Mouse (Mus musculus) kidney, embryonic 15.5 days (tissue): Measurements from ENCODE around the gene Rorb. TPM values are rescaled to one million over a fixed set of nuclear protein-coding genes. Genes with fewer than 3 reads are reported as not detected.
A peak's percentile ranks its signal among the peaks of the same experiment; 100 is the strongest.

ENCODE experiments used
- ATAC-seq: fragments of 200-750 bp; cut with Nextera tagmentation; replicated peaks from 2 replicates; pipeline ENCODE4 v1.8.0; 2017; ENCODE audit warnings: moderate TSS enrichment; ENCODE audit not compliant: low FRiP score
- H3K27ac ChIP-seq: fragments of 300-500 bp; sonication (generic); 2 replicates; pipeline ENCODE4 v1.5.1; 2015; ENCODE audit warnings: mild to moderate bottlenecking, inconsistent platforms
- H3K27me3 ChIP-seq: fragments of 300-500 bp; sonication (generic); 2 replicates; pipeline ENCODE4 v1.6.1; 2015; ENCODE audit warnings: inconsistent platforms
- H3K36me3 ChIP-seq: fragments of 300-500 bp; sonication (generic); 2 replicates; pipeline ENCODE4 v1.6.1; 2015; ENCODE audit warnings: inconsistent platforms
- H3K4me1 ChIP-seq: fragments of 300-500 bp; sonication (generic); 2 replicates; pipeline ENCODE4 v1.6.1; 2015; ENCODE audit warnings: inconsistent platforms
- H3K4me2 ChIP-seq: fragments of 300-500 bp; sonication (generic); 2 replicates; pipeline ENCODE4 v1.6.1; 2015; ENCODE audit warnings: moderate library complexity, mild to moderate bottlenecking, inconsistent platforms
- H3K4me3 ChIP-seq: fragments of 300-500 bp; sonication (generic); replicated peaks from 2 replicates; pipeline ENCODE4 v1.5.1; 2015; ENCODE audit warnings: mild to moderate bottlenecking, inconsistent platforms
- H3K9ac ChIP-seq: fragments of 300-500 bp; sonication (generic); 2 replicates; pipeline ENCODE4 v1.6.1; 2015; ENCODE audit warnings: mild to moderate bottlenecking, inconsistent platforms
- H3K9me3 ChIP-seq: fragments of 300-500 bp; sonication (generic); replicated peaks from 2 replicates; pipeline ENCODE4 v1.6.1; 2016; ENCODE audit warnings: inconsistent platforms
- WGBS: fragments of 180-500 bp; shearing (Covaris S2); methylation state at CpG from one replicate; pipeline ENCODE4 v1.1.7; 2015; ENCODE audit warnings: mixed read lengths; 5-methylcytosine and 5-hydroxymethylcytosine counted together
- polyA plus RNA-seq: library from polyadenylated mRNA; unstranded; fragments of >200 nt; fragmentation: Nextera tagmentation; extraction: Ambion mirVana; gene quantifications from 2 replicates; pipeline ENCODE4 v1.2.1, GENCODE M21; 2015

Rorb gene
- polyA plus RNA-seq, 1 experiment from 2014 or later = 0.35 TPM

GRCm38 (mm10) chr19:18998966-18999365 lies 112.0 kb downstream of the Rorb start:
- no peaks in the 10 kb centered on the region for H3K4me1 ChIP-seq
- H3K27ac ChIP-seq = no peak overlapping the region
- no peak for ATAC-seq
- H3K4me3 ChIP-seq = no peak overlapping the region
- no peaks in the 10 kb centered on the region for H3K36me3 ChIP-seq
- no peak overlapping the region for H3K4me2 ChIP-seq
- WGBS = 86% methylated on average over 8 of the region's 8 CpGs
- no peak overlapping the region for H3K9ac ChIP-seq
- no peaks in the 10 kb centered on the region for H3K9me3 ChIP-seq
- no peaks in the 10 kb centered on the region for H3K27me3 ChIP-seq

GRCm38 (mm10) chr19:18997711-18998110 lies 113.3 kb downstream of the Rorb start:
- Histone ChIP-seq H3K36me3 (no peaks in the 10 kb centered on the region), H3K9ac (no peak overlapping the region), H3K4me2 (no peak overlapping the region), H3K27me3 (no peaks in the 10 kb centered on the region), H3K4me3 (no peak overlapping the region), H3K9me3 (no peaks in the 10 kb centered on the region), H3K27ac (no peak overlapping the region), H3K4me1 (no peaks in the 10 kb centered on the region)
- whole genome bisulfite sequencing = 63% methylated on average over 1 of the region's 1 CpGs
- ATAC-seq = no peak

- H3K4me3 ChIP-seq = no peak overlapping the region
- H3K27ac ChIP-seq = no peak overlapping the region
- H3K36me3 ChIP-seq = no peaks in the 10 kb centered on the region
- no peaks in the 10 kb centered on the region for H3K27me3 ChIP-seq
- H3K9me3 ChIP-seq = no peaks in the 10 kb centered on the region
- no peak overlapping the region for H3K9ac ChIP-seq
- no peak for ATAC-seq
- no peaks in the 10 kb centered on the region for H3K4me1 ChIP-seq
- 81% methylated on average over 5 of the region's 5 CpGs for WGBS
- no peak overlapping the region for H3K4me2 ChIP-seq
These were observed 131.0 kb downstream of the Rorb start for GRCm38 (mm10) chr19:18979996-18980395.

GRCm38 (mm10) chr19:18974796-18975660 lies 136.0 kb downstream of the Rorb start:
- no peaks in the 10 kb centered on the region for H3K27me3 ChIP-seq
- H3K36me3 ChIP-seq = no peaks in the 10 kb centered on the region
- H3K9me3 ChIP-seq = no peaks in the 10 kb centered on the region
- H3K27ac ChIP-seq = no peak overlapping the region
- no peak overlapping the region for H3K9ac ChIP-seq
- ATAC-seq = 0 out of 2 replicates have a peak, but pooled peaks have one; percentile 56
- H3K4me3 ChIP-seq = no peak overlapping the region
- H3K4me2 ChIP-seq = no peak overlapping the region
- H3K4me1 ChIP-seq = no peaks in the 10 kb centered on the region
- 65% methylated on average over 5 of the region's 5 CpGs for WGBS

- ATAC-seq = no peak
- Histone ChIP-seq H3K36me3 (no peaks in the 10 kb centered on the region), H3K27me3 (no peaks in the 10 kb centered on the region), H3K9ac (no peak overlapping the region), H3K4me3 (no peak overlapping the region), H3K9me3 (no peaks in the 10 kb centered on the region), H3K4me1 (no peaks in the 10 kb centered on the region), H3K4me2 (no peak overlapping the region), H3K27ac (no peak overlapping the region)
- 81% methylated on average over 8 of the region's 8 CpGs for WGBS
These were observed 141.6 kb downstream of the Rorb start for GRCm38 (mm10) chr19:18969386-18969785.

- Histone ChIP-seq H3K4me2 (no peak overlapping the region), H3K9me3 (no peaks in the 10 kb centered on the region), H3K27me3 (no peaks in the 10 kb centered on the region), H3K36me3 (no peaks in the 10 kb centered on the region), H3K27ac (no peak overlapping the region), H3K4me3 (no peak overlapping the region), H3K9ac (no peak overlapping the region), H3K4me1 (no peaks in the 10 kb centered on the region)
- WGBS = 67% methylated on average over 4 of the region's 4 CpGs
- no peak for ATAC-seq
These were observed 143.7 kb downstream of the Rorb start for GRCm38 (mm10) chr19:18967307-18967706.

- H3K9me3 ChIP-seq = no peaks in the 10 kb centered on the region
- H3K36me3 ChIP-seq = no peaks in the 10 kb centered on the region
- H3K4me1 ChIP-seq = no peaks in the 10 kb centered on the region
- WGBS = 15% methylated on average over 3 of the region's 3 CpGs
- ATAC-seq = no peak
- no peaks in the 10 kb centered on the region for H3K27me3 ChIP-seq
- no peak overlapping the region for H3K4me2 ChIP-seq
- H3K4me3 ChIP-seq = no peak overlapping the region
- H3K27ac ChIP-seq = no peak overlapping the region
- no peak overlapping the region for H3K9ac ChIP-seq
These were observed 151.1 kb downstream of the Rorb start for GRCm38 (mm10) chr19:18959862-18960261.

- Histone ChIP-seq H3K4me1 (no peaks in the 10 kb centered on the region), H3K36me3 (no peaks in the 10 kb centered on the region), H3K4me2 (no peak overlapping the region), H3K9me3 (no peaks in the 10 kb centered on the region), H3K9ac (no peak overlapping the region), H3K27me3 (no peaks in the 10 kb centered on the region), H3K4me3 (no peak overlapping the region), H3K27ac (no peak overlapping the region)
- WGBS = 58% methylated on average over 3 of the region's 3 CpGs
- ATAC-seq = no peak
These were observed 158.2 kb downstream of the Rorb start for GRCm38 (mm10) chr19:18952806-18953205.

- no peak for ATAC-seq
- no peak overlapping the region for H3K4me3 ChIP-seq
- H3K36me3 ChIP-seq = no peaks in the 10 kb centered on the region
- no peak overlapping the region for H3K9ac ChIP-seq
- no peaks in the 10 kb centered on the region for H3K4me1 ChIP-seq
- WGBS = 64% methylated on average over 3 of the region's 3 CpGs
- H3K9me3 ChIP-seq = no peaks in the 10 kb centered on the region
- no peaks in the 10 kb centered on the region for H3K27me3 ChIP-seq
- H3K27ac ChIP-seq = no peak overlapping the region
- H3K4me2 ChIP-seq = no peak overlapping the region
These were observed 163.8 kb downstream of the Rorb start for GRCm38 (mm10) chr19:18947193-18947592.

- Histone ChIP-seq H3K4me2 (no peak overlapping the region), H3K27me3 (no peaks in the 10 kb centered on the region), H3K36me3 (no peaks in the 10 kb centered on the region), H3K9me3 (no peaks in the 10 kb centered on the region), H3K4me3 (no peak overlapping the region), H3K27ac (no peak overlapping the region), H3K9ac (no peak overlapping the region), H3K4me1 (no peaks in the 10 kb centered on the region)
- no peak for ATAC-seq
- 88% methylated on average over 3 of the region's 3 CpGs for WGBS
These were observed 165.7 kb downstream of the Rorb start for GRCm38 (mm10) chr19:18945265-18945664.

GRCm38 (mm10) chr19:18941391-18941790 lies 169.6 kb downstream of the Rorb start:
- WGBS = 71% methylated on average over 6 of the region's 6 CpGs
- H3K27me3 ChIP-seq = no peaks in the 10 kb centered on the region

GRCm38 (mm10) chr19:18911755-18912340 lies 199.1 kb downstream of the Rorb start:
- Histone ChIP-seq H3K27ac (no peak overlapping the region), H3K9ac (no peak overlapping the region), H3K4me1 (no peaks in the 10 kb centered on the region), H3K4me3 (no peak overlapping the region), H3K36me3 (no peaks in the 10 kb centered on the region), H3K27me3 (no peaks in the 10 kb centered on the region), H3K9me3 (no peaks in the 10 kb centered on the region), H3K4me2 (no peak overlapping the region)
- no peak for ATAC-seq

More at GRCm38 (mm10) chr19:18941391-18941790, 169.6 kb downstream of the Rorb start:
- no peak overlapping the region for H3K27ac ChIP-seq
- H3K4me3 ChIP-seq = no peak overlapping the region
- H3K9me3 ChIP-seq = no peaks in the 10 kb centered on the region
- ATAC-seq = no peak
- H3K4me2 ChIP-seq = no peak overlapping the region
- H3K9ac ChIP-seq = no peak overlapping the region
- H3K4me1 ChIP-seq = no peaks in the 10 kb centered on the region
- H3K36me3 ChIP-seq = no peaks in the 10 kb centered on the region
